Mouse (Mus musculus) kidney, postnatal 10 days (tissue): ENCODE results near the gene Nudc.

Experiments
- DNase-seq: peaks from one replicate; pipeline ENCODE4 v3.0.0; 2021; ENCODE audit warnings: mixed read lengths

Gene Nudc

DNA sequence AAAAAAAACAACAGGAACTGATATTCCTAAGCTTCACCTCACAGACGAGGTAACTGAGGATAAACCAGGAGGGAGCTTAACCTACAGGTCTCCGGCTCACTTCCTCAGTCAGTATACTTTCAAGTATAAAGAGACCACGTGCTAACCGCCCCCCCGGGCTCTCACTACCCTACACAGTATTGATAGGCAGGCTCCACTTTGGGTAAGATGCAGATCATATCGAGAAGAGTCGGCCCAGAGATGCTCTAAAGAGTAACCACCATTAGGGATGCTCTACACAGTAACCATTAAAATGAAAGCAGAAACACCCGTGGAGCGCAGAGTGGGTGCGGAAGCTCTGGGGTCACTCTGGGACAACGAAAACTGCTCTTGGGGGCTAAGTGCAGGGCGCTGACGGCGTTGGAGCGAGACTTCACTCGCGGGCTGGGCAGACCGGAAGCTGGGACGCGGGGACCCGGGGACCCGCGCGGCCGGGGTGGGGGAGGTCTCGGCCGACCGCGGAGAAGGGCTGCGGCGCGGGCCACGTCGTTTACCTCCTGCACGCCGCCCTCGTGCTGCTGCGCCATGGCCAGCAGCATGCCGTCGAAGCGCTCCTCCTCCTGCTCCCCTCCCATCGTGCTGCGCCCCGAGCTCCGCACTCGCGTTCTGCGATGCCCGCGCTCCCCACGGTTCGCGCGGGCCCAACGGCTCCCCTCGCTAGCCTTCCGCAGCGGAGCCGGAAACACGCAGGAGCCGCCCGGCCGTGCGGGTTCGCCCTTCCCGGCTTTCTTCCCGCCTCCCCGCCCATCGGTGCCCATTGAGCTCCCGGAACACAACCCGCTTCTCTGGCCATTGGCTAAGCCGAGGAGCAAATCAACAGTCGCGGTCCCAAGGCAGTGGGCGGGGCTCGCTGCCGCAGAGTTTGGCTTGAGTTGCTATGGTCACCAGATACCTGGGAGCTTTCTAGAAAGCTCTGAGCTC lies at the start of gene Nudc:
TSS of gene Nudc (minus strand) at position 725 of the 960 bp plus-strand sequence.
- DNase-seq = peak; percentile 97

DNA sequence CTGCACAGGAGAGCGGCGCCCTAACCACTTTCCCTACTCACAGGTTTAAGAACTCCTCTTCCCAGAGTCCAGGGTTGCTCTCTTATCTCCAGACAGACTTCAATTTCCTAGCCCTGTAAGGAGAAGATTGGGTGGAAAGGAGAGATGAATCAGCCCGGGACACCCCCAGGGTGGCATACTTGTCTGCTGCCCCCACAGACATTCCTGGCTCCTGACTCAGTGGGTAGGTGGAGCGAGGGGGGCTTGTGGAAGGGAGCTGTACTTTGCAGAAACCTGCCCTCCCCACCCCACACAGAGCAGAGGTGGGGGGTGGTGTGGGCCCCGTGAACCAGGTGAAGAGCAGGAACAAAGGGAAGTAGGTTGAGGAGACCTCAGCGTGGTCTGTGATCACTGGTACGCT lies 49.7 kb upstream of the Nudc start:
- DNase-seq = no peak

DNA sequence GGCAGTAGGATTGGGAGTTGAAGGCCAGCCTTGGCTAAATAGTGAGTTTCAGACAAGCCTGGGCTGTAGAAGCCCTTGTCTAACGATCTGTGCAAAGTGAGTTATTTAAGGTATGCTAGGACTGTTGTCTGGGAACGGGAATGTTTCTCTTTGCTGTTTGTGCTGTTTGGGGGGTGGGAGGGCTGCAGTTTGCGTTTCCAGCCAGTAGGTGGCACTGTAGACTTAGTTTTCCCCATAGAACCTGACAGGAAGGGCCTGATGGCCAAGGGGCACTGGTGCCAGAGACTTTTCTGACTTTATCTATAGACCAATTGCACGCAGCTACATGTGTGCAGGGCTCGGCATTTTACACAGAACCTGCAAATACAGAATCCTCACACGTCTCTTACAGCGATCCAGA lies 46.8 kb upstream of the Nudc start:
- DNase-seq = peak; percentile 83

DNA sequence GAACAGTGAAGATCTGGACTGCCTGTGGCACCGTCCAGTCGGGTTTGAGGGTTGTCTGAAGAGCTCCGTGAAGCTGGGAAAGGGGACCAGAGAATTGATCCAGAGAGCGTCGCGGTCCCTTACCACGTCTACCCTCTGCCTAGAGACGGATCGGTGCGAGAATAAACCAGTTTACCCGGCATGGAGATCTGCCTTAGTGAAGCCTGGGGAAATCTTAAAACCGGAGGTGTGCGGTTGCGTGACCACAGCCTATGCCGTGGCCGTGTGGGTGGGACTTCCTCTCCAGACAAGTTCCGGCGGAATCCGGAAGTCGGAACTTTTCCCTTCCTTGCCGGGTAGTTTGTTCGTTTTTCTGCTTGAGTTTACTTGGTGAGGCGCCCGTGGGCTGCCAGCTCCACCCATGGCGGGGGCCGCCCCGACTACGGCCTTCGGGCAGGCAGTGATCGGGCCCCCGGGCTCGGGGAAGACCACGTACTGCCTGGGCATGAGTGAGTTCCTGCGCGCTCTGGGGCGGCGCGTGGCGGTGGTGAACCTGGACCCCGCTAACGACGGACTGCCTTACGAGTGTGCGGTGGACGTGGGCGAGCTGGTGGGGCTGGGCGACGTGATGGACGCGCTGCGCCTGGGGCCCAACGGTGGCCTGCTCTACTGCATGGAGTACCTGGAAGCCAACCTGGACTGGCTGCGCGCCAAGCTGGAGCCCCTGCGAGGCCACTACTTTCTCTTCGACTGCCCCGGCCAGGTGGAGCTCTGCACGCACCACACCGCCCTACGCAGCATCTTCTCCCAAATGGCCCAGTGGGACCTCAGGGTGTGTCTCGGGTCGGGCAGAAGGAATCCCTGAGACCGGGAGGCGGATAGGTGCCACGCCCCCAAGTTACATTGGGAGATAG lies 38.5 kb upstream of the Nudc start, which contains the start of gene Gpn2:
TSS of gene Gpn2 (plus strand) at position 304 of the 893 bp plus-strand sequence.
- DNase-seq = peak; percentile 90

DNA sequence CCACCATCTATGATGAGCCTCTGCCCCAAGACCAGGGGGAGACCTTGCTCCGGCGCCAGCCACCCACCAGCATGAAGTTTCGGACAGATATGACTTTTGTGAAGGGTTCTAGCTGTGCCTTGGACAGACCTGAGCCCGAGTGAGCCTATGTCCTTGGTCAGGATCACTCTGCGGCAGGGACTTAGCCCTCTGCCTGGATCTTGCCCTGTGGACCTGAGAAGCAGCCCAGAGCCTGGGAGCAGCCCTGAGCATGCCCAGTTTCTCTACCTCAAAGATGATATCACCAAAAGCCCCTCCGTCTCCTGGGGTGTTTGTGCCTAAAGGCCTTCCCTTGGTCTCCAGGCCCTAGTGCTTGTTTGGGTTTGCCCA lies 37.9 kb upstream of the Nudc start:
- no peak for DNase-seq

DNA sequence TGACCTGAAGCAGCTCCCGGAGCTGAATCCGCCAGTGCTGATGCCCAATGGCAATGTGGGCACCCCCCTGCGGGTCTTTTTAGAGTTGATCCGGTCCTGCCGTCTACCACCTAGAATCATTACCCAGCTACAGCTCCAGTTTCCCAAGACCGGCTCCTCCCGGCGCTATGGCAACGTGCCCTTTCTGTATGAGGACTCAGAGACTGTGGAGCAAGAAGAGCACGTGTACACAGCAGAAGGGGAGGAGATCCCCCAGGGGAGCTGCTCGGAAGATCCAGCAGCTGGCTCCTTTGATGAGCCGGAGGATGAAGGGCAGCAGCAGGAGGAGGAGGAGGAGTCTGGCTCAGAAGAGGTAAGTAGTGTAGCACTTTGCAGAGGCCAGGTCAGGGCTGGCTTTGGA lies 32.2 kb upstream of the Nudc start:
- DNase-seq = no peak

DNA sequence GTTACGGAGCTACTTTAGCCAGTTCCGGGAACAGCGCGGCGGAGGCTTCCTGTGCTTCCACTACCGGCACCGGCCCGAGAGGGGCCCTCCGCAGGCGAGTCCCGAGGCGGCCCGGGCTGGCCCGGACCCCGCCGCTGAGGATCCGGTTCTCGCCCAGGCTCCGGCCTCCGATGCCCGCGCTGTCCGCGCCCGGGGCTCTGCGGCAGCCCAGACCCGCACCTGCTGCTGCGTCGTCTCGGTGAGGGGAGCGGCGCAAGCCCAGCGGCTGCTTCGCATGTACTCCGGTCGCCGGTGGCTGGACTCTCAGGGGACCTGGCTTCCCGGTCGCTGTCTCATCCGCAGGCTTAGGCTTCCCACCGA lies 29.0 kb upstream of the Nudc start:
- no peak for DNase-seq

DNA sequence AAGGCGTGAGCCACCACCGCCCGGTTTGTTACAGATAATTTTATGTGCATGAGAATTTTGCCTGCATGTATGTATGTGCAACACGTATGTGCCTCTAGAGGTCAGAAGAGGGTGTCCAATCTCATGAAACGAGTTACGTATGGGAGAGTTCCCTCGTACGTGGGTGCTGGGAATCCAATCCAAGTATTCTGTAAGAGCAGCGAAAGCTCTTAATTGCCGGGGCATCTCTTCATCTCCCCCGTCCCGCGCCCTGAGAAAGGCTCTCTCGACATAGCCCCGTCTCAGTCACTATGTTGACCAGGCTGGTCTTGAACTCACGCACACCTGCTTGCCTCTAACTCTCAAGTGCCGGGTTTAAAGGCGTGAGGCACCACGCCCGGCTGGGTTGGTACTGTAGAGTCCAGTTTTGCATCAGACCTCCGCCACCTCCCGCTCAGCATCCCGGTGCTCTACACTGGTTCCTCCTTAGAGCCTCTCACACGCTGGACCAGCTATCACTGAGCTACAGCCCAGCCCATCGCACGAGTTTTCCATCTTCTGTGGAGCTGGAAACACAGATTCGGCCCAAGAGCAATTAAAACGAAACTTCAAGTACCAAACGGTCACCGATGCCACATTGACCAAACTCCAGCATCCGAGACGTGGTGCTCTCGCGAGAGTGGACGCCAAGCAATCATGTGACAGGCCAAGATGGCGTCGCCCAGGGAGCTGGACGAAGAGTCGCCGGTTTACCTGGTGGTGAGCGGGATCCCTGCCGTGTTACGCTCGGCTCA lies 28.5 kb upstream of the Nudc start, which contains the start of gene Gpatch3:
TSS of gene Gpatch3 (plus strand) at position 676 of the 773 bp plus-strand sequence.
- DNase-seq = peak; percentile 96

DNA sequence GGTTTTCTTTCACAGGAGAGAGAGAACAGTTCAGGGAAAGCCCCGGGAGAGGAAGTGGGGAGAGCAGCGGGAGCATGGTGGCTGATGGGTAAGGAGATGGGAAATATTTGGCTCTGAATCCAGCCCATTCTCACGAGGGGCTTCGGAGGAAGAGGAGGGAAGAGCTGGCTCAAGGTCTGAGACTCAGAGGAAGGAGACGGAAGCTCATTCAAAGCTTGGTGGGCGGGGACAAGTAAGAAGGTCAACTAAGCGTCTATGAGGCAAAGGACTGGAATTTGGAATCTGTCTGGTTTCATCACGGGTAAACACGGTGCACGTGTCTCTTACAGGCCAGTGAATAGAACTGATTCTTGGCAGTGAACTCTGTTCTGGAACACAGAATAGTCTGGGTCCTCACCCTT lies 24.3 kb upstream of the Nudc start:
- peak; percentile 64 for DNase-seq

DNA sequence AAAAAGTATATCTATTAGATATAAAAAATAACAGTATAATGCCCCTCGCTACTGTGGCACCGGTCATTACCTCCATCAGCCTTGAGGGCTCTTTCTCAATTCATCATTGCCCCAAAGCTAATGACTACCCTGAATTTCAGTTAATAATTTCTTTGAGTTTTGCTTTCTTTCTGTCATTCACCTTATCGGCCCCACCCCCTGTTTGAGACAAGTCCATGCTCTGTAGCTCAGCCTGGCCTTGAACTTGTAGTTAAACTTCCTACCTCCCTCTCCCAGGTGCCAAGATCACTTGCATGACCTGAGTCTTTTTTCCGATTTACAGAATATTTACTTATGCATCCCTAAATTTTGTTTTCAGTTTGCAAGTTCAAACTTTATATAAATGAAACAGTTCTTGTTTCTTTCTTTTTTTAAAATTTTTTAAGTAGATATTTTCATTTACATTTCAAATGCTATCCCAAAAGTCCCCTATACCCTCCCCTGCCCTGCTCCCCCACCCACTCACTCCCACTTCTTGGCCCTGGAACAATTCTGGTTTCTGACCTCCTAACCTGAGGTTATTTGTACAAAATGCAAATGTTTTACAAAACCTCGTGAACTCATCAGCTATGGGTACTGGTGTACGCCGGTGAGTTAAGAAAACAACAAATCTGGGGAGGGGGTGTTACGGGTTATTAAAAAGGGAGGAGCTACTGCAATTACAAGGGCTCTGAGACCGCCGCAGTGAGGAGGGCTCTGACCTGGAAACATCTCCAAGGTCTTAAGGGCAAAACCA lies 23.7 kb upstream of the Nudc start:
- DNase-seq = no peak

DNA sequence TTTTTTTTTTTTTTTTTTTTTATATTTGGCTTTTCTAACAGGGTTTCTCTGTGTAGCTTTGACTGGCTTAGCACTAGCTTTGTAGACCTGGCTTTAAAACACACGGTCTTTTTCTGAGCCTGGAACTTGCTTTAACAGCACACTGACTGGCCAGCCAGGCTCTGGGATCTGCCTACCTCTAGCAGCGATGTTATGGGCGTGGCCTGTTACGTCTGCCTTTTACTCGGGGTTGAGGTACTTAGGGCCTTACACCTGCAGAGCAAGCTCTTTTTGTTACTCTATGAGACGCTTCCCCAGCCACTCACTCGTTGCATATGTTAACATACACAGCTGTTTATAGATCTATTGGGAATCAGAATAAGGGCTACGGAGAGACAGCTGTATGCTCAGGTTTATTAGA lies 21.5 kb upstream of the Nudc start:
- DNase-seq = no peak

DNA sequence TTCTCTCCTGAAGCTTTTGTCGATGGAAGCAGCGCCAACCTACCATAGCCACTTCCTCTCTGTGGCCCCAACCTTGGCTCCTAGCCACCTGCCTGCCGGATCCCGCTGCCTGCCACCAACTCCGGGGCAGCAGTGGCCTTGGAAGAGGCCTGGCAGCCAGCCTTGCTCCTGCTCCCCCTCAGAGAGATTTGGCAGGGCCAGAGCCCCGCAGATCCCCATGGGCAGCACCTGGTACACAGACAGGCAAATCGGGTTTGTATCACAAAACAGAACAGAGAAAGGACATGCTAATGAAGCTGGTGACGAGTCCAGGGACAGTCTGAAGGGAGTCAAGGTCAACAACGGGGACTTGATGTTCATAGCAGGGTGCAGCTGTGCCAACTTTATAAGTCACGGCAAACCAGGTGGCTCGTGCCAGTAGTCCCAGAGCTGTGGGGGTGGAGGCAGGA lies 17.4 kb upstream of the Nudc start:
- DNase-seq = peak; percentile 64

DNA sequence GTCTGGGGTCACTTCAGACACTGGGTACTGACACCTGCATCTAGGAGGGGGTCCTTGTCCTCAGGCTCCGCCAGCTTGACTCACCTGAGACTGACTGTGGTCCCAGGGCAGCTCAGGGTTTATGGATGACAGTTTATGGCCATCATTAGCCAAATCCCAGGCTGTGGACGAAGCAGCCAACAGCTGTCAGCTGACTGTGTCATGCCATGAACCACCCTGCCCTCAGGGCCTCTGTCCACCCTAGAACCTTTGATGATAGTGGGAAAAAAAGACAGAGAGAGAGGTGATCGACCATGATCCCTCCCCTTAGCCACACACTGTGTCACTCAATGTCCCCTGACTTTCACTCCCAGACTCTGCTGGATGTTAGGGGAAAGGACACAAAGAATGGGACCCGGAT lies 15.8 kb upstream of the Nudc start:
- no peak for DNase-seq

DNA sequence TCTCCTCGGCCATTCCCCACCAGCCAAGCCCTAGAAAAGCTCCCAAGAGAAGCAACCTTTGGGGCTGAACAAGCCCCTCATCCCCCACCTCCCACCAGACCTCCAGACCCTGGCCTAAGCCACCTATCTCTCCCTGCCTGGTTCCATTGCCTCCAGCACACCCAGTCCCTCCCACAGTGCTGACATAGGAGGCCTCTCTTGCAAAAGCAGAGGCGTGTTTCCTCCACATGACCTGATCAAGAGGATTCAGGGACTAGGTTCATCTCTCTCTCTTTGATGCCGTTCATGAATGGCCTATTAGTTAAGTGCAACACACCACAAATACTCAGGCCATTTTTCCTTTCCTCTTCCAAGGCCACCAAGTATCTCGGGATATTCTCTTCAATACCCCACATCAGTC lies 14.1 kb upstream of the Nudc start:
- no peak for DNase-seq

DNA sequence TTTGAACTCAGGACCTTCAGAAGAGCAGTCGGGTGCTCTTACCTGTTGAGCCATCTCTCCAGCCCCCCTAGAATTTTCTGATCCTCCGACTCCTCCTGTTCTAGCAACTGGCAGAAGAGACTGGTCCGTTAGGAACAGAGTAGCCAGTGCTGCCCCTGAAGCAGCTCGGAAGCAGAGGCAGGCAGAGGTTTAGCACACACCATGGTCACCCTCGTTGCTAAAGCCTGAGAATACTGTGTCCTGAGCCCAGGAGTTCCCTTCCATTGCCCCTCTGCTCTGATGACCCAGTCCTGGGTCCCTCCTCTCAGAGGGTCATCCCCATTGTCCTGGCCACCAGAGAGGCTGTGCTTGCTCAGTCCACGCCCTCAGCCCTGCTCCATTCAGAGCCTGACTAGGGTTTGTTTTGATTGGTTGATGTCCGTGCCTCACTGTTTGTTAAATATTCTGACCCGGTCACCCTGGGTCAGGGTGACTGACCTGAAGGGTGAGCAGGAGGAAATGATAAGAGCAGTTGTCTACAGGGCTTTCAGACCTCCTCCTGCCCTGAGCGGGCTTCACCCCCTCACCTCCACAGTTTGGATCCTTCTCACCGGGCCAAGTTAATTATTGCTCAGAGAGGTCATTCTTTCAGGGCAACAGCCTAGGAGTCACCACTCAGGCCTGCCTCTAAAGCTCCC lies 11.4 kb upstream of the Nudc start:
- DNase-seq = peak; percentile 48

DNA sequence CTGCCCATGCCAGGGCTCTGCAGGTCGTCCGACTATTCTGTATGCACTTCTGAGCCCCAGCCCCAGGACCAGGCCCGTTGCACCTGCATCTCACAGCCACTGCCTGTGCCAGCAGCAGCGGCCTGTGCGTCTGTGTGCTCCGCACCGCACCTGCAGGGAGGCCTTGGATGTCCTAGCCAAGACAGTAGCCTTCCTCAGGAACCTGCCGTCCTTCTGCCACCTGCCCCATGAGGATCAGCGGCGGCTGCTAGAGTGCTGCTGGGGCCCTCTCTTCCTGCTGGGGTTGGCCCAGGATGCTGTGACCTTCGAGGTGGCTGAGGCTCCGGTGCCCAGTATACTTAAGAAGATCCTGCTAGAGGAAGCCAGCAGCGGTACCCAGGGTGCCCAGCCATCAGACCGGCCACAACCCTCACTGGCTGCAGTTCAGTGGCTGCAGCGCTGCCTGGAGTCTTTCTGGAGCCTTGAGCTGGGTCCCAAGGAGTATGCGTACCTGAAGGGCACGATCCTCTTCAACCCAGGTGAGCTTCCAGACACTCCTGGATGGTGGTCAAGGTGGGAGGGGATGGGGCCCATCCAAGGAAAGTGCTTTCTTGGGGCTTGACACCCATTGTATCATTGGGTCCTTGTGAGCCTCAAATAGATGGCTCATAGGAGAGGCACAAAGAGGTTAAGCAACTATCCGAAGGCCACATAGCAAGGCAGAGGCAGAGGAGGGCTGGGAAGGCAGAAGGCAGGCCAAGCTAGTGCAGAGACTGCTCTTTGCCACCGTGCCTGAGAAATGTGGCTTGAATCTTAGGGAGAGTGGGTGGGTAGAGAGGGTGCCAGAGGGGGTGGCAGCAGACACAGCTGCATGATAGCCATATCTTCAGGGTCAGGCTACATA lies 7.9 kb upstream of the Nudc start:
- no peak for DNase-seq

DNA sequence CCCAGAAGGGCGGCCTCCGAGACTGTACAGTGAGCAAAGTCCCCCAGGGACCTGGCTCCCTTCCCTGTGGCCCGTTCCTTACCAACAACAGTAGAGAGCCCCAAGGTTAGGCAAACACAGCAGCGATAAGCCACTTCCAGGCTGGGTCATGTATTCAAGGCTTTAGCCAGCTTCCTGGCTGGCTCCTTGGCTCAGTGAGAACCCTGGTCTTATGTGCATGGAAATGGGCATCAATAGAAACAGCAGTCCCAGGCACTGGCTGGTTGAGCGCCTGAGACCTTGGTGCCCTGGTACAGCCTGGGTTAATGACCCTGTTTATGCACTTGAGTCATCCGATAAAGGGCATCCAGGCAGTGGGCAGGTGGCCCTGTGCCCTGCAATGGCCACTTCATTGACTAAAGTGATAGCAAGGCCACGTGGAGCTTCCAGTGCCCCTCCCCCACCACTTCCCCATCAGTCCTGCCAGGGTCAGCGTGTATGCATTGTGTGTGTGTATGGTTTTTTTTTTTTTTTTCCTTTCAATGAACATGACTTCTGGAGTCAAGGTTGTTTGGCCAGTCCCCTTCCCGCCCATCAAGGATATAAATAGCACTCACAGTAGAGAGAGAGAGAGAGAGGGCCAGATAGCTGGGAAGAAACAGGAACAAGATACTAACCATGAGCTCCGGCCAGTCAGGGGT lies 7.1 kb upstream of the Nudc start, which contains the start of gene Nr0b2:
TSS of gene Nr0b2 (plus strand) at position 609 of the 680 bp plus-strand sequence.
- no peak for DNase-seq

DNA sequence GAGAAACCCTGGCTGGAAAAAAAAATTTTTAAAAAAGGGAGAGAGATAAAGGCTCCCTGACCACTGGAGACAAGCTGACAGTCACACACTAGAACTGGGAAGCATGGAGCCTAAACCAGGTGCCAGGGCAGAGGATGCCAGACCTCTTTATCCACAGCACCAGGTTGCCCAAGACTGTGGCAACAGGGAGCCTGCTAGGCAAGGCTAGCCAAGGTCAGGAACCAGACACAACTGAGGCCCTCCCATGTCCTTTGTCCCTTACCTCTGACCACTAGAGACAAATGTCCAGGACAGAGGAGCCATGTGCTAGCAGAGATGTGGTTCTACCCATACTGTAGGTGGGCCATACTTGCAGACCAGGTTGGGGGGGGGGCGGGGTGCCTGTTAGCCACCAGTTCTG lies 6.2 kb upstream of the Nudc start:
- no peak for DNase-seq

DNA sequence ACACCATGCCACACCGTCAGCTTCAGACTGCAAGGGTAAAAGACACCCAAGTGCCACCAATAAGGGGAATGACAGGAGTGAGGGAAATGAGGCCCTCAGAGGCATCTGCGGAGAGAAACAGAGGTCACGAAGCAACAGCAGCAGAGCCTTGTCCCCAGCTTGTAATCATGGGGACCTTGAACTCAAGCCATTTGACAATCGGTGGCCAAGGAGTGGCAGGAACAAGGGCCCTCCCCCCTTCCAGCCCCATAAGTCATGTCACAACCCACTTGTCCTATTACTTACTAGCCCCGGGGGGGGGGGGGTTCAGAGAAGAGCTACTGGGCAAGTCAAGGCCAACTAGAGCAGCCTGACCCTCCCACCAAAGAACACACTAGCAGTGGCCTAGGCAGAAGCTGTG lies 9.1 kb downstream of the Nudc start:
- DNase-seq = no peak

DNA sequence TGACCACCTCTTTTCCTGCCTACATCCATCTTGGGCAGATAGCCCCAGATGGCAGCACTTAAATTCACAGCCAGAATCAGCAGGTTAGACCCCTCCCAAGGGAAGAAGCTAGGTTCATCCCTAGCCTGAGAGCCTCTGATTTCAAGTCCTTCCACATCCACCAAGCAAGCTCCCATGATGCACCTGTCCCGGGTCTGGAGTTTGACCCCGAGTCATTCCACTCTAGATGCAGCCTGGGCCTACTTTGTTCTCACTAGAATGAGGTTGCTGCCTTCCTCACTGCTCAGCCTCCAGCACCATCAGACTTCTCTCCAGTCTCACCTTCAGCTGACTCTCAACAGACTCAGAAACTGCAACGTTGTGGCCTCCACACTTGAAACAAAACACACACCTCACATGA lies 9.7 kb downstream of the Nudc start:
- DNase-seq = peak; percentile 30
